Mouse (Mus musculus): Measurements from ENCODE around the gene Zbp1. TPM values are rescaled to one million over a fixed set of nuclear protein-coding genes. Genes with fewer than 3 reads are reported as not detected.

Gene Zbp1
- polyA plus RNA-seq (2012; rRNA removed), result 0.60 and 0.69 TPM in 2 replicates
- 0.33 and 0.65 TPM in 2 replicates for polyA plus RNA-seq (2014; fragmentation: Nextera tagmentation; extraction: Ambion mirVana)

- 62% methylated on average over 11 of the region's 11 CpGs for WGBS
Measured at GRCm38 (mm10) chr2:173218416-173219141, at the start of gene Zbp1. TSS of gene Zbp1 (minus strand) at chr2:173218923.

GRCm38 (mm10) chr2:173267562-173267961 lies 48.8 kb upstream of the Zbp1 start:
- DNase-seq (ENCODE audit: low spot score) (no peak), ATAC-seq (ENCODE audit: low FRiP score, low read depth) (no peak)
- H3K4me3 ChIP-seq (replicated peaks; ENCODE audit: low read length), result no peak overlapping the region
- no peaks in the 10 kb centered on the region for H3K9me3 ChIP-seq (ENCODE audit: control insufficient read depth, low read length)
- peaks cover 68% of the 10 kb centered on the region for H3K4me1 ChIP-seq (ENCODE audit: control insufficient read depth, insufficient read depth, low read length)
- H3K4me2 ChIP-seq (replicated peaks; ENCODE audit: low read depth, low read length, severe bottlenecking), result no peak overlapping the region
- H3K36me3 ChIP-seq (ENCODE audit: control insufficient read depth, insufficient read depth, low read length), result no peaks in the 10 kb centered on the region
- H3K27me3 ChIP-seq (ENCODE audit: control insufficient read depth, insufficient read depth, low read length), result no peaks in the 10 kb centered on the region
- H3K9ac ChIP-seq (ENCODE audit: low read depth, low read length, severe bottlenecking), result no peak overlapping the region
- WGBS, result 82% methylated on average over 3 of the region's 3 CpGs
- no peak overlapping the region for H3K27ac ChIP-seq (replicated peaks; ENCODE audit: low read depth, low read length)
- TF ChIP-seq POLR2A (IDR thresholded peaks at IDR 0.05; ENCODE audit: borderline replicate concordance, extremely low read depth, insufficient read depth, insufficient read length), result no peak

More at GRCm38 (mm10) chr2:173218416-173219141, at the start of gene Zbp1:
- Histone ChIP-seq H3K4me3 (replicated peaks; ENCODE audit: low read length) (no peak within 1 kb of the TSS), H3K9me3 (ENCODE audit: control insufficient read depth, low read length) (no peaks in the 10 kb centered on the region), H3K36me3 (ENCODE audit: control insufficient read depth, insufficient read depth, low read length) (no peaks in the 10 kb centered on the region), H3K27ac (replicated peaks; ENCODE audit: low read depth, low read length) (no peak within 1 kb of the TSS), H3K4me2 (replicated peaks; ENCODE audit: low read depth, low read length, severe bottlenecking) (no peak within 1 kb of the TSS), H3K4me1 (ENCODE audit: control insufficient read depth, insufficient read depth, low read length) (peaks cover 5% of the 10 kb centered on the region; the same call in 1 of the 2 replicates), H3K9ac (ENCODE audit: low read depth, low read length, severe bottlenecking) (no peak within 1 kb of the TSS), H3K27me3 (ENCODE audit: control insufficient read depth, insufficient read depth, low read length) (no peaks in the 10 kb centered on the region)
- no peak for DNase-seq (ENCODE audit: low spot score)
- no peak for TF ChIP-seq POLR2A (IDR thresholded peaks at IDR 0.05; ENCODE audit: borderline replicate concordance, extremely low read depth, insufficient read depth, insufficient read length)
- ATAC-seq (ENCODE audit: low FRiP score, low read depth), result no peak

GRCm38 (mm10) chr2:173266349-173267112 lies 47.8 kb upstream of the Zbp1 start:
- no peak for ATAC-seq (ENCODE audit: low FRiP score, low read depth)

GRCm38 (mm10) chr2:173265468-173266265 lies 46.9 kb upstream of the Zbp1 start:
- ATAC-seq (ENCODE audit: low FRiP score, low read depth) (no peak), DNase-seq (ENCODE audit: low spot score) (no peak)
- WGBS, result 80% methylated on average over 22 of the region's 22 CpGs
- Histone ChIP-seq H3K4me2 (replicated peaks; ENCODE audit: low read depth, low read length, severe bottlenecking) (no peak overlapping the region), H3K27ac (replicated peaks; ENCODE audit: low read depth, low read length) (no peak overlapping the region), H3K4me3 (replicated peaks; ENCODE audit: low read length) (no peak overlapping the region), H3K4me1 (ENCODE audit: control insufficient read depth, insufficient read depth, low read length) (peaks cover 68% of the 10 kb centered on the region), H3K36me3 (ENCODE audit: control insufficient read depth, insufficient read depth, low read length) (no peaks in the 10 kb centered on the region), H3K9ac (ENCODE audit: low read depth, low read length, severe bottlenecking) (no peak overlapping the region), H3K9me3 (ENCODE audit: control insufficient read depth, low read length) (no peaks in the 10 kb centered on the region), H3K27me3 (ENCODE audit: control insufficient read depth, insufficient read depth, low read length) (no peaks in the 10 kb centered on the region)
- no peak for TF ChIP-seq POLR2A (IDR thresholded peaks at IDR 0.05; ENCODE audit: borderline replicate concordance, extremely low read depth, insufficient read depth, insufficient read length)

More at GRCm38 (mm10) chr2:173266349-173267112, 47.8 kb upstream of the Zbp1 start:
- Histone ChIP-seq H3K4me1 (ENCODE audit: control insufficient read depth, insufficient read depth, low read length) (peaks cover 68% of the 10 kb centered on the region), H3K4me2 (replicated peaks; ENCODE audit: low read depth, low read length, severe bottlenecking) (no peak overlapping the region; the same call in 1 of the 2 replicates), H3K9me3 (ENCODE audit: control insufficient read depth, low read length) (no peaks in the 10 kb centered on the region), H3K36me3 (ENCODE audit: control insufficient read depth, insufficient read depth, low read length) (no peaks in the 10 kb centered on the region), H3K27me3 (ENCODE audit: control insufficient read depth, insufficient read depth, low read length) (no peaks in the 10 kb centered on the region), H3K9ac (ENCODE audit: low read depth, low read length, severe bottlenecking) (no peak overlapping the region), H3K27ac (replicated peaks; ENCODE audit: low read depth, low read length) (no peak overlapping the region), H3K4me3 (replicated peaks; ENCODE audit: low read length) (no peak overlapping the region)
- no peak for TF ChIP-seq POLR2A (IDR thresholded peaks at IDR 0.05; ENCODE audit: borderline replicate concordance, extremely low read depth, insufficient read depth, insufficient read length)
- no peak for DNase-seq (ENCODE audit: low spot score)
- WGBS, result 57% methylated on average over 25 of the region's 25 CpGs
